Mouse (Mus musculus) layer of hippocampus, adult 8-10 months (tissue): ENCODE data around the gene Gimap3. TPM values are rescaled to one million over a fixed set of nuclear protein-coding genes. Genes with fewer than 3 reads are reported as not detected.

Experiments used
- DNase-seq, 2 experiments: peaks; one replicate each; pipeline ENCODE4 v3.0.0; 2022; ENCODE audit warnings: low spot score in 2 of 2
- total RNA-seq, 4 experiments: library from RNA; stranded (reverse); gene quantifications; 2 replicates each; pipeline ENCODE4 v1.2.4; 2022

Gimap3 gene
- not detected for total RNA-seq

DNA sequence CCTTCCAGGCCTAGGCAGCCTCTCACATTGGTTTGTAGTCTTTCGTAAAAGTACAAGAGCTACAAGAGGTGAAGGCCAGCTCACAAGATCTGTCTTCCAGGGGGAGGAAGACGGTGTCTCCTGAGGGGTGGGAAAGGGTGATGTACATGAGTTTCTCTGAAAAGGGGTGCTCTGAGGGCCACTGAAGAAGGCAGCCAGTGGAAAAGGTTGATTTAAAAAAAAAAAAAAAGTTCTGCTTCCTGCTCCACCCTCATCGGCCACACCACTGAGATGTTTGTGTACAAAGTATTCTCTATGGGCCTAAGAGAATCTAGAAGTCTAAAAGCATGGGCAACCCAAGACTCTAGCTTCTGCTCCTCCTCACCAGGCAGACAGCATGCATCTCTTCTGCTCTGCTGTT is at the start of gene Gimap3:
Gene Gimap3 (minus strand): TSS at position 156 of the 400 bp plus-strand sequence.
- no peak for DNase-seq

DNA sequence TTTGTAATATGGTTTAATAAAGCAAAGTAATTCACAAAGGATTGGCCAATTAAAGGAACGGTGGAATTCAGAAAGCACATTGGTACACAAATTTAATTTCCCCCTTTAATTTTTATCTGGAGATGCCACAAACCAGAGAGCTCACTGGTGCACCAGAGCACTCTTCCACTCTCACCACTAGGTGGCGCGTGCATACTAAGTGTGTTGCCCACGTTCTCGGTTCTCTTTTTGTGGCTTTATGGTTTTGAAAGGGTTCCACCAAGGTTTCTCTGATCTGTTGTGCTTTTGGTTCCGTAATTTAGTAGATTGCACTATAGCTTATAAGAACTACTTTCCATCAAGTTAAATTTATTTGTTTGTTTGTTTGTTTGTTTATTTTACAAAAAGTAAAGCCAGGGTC is 47.2 kb upstream of the Gimap3 start:
- peak; percentile 36 to 65 for DNase-seq

DNA sequence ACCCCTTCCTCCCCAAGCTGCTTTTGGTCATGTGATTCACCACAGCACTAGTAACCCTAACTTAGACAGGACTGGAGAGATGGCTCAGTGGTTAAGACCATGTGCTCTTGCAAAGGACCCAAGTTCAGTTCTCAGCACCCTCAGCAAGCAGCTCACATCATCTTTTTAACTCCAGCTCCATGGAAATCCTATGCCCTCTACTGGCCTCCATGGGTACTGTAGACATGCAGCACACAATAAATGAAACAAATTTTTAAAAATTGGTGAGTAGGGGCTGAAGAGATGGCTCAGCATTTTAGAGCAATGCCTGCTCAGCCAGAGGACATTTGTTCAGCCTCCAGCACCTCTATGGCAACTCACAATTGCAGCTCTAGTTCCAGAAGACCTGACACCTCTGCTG is 44.4 kb upstream of the Gimap3 start:
- no peak for DNase-seq

DNA sequence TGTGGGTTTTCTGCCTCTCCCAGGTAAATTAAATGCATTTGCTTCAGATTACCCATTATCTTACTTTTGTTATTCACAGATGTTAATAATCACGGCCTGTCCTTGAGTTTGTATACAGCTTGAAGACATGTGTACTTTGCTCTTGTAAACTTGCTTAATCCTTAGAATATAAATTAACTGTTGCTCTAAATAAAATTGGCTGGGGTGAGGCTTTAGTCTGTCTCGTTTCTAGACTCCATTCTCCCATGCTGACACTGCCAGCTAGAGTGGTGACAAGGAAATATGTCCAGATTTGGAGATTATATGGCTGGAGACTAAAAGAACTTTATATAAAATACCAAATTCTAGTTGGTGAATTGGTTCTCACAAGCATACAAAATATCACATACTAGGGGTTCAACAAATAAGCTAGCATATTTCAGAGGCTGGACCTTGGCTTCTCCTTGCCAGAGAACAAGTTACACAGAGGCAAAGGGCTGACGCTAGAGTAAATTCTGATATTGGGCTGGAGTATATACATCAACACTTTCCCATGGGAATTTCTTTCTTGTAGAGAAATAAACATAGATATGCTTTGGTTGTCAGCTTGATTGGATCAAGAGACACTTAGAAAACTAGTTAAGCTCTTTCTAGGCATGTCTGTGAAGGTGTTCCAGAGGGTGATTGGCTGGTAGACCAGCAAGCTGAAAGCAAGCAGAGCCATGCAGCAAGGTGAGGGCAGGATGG is 39.0 kb upstream of the Gimap3 start:
- DNase-seq = no peak

DNA sequence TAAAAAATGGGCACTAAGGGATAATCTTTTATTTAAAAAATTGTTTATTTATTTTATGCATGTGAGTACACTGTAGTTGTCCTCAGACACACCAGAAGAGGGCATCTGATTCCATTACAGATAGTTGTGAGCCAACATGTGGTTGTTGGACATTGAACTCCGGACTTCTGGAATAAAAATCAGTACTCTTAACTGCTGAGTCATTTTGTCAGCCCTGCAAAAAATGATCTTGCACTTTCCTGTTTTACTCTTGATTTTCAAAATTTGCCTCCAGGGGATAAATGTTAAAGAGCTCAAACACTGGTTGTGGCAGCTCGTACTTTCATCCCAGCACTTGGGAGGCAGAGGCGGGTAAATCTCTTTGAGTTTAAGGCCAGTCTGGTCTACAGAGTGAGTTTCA is 36.1 kb upstream of the Gimap3 start:
- DNase-seq = no peak

DNA sequence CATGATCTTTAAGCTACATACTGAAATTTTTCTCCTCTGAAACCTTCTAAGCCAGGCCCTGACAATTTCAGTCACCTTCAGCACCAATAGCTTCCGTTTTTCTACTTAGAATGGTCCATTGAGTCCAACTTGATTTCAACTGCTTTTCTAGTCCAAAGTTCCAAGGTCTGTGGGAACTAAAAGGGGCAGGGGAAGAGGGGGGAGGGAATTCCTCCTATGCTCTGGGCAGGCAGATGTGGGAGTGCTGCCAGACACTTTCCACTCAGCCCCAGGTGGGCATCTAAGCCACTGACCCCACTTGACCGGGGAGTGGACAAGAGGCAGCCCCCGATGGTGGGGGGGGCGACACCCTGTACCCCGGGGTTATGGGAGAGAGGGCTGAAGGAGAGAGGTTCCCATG is 33.7 kb upstream of the Gimap3 start:
- DNase-seq = no peak

DNA sequence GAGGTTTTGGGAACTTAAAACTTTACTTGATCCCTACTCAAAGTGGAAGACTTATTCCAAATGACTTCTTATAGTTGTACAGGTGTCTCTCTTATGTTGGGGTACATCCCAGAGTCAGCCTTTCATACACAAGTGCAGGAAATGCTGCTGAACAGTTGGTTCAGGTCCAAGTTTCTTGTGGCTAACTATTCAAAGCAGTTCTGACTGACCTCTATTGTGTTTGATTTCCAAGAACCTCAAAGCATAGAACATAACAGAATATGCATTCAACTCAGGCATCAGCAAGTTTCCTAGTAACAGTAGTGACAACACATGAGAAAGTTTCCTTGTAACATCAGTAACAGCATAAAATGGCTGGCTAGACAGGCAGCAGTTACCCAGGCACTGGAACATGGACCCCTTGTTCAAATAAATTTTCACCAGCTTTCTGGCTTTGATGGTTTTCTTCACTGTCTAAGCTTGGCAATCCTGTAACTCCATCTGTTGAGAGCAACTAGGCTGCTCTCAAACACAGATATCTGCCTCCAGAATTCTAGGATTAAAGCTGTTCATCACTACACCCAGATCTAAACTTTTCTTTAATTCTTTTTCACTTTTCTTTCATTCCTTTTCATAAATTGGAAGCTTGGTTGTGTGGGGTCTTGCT is 32.9 kb upstream of the Gimap3 start:
- DNase-seq = no peak

DNA sequence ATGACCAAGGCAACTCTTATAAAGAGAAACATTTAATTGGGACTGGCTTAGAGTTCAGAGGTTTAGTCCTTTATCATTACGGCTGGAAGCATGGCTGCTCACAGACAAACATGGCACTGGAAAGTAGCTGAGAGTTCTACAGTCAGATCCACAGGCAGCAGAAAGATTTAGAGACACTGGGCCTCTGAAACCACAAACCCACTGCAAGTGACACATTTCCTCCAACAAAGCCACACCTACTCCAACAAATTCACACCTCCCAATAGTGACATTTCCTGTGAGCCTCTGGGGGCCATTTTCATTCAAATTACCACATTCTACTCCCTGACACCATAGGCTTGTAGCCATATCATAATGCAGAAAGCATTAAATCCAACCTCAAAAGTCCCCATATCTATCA is 31.2 kb upstream of the Gimap3 start:
- DNase-seq = no peak

DNA sequence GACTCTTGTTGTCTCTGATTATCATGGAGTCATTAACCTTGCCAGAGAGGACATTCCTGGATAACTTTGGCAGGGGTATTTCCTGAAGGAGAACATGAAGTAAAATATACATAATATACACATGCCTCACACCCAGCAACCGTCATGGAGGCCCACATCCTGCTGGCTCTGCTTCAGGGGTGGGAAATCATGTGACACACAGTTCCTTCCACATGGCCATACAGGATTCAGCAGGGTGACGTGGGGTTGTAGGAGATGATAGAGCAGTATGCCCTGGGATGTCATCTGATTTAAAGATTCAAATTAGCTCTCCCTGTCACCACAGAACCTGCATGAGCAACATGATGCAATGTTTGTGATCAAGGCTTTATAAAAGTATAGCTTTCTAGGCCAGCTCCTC is 17.2 kb upstream of the Gimap3 start:
- DNase-seq = no peak

DNA sequence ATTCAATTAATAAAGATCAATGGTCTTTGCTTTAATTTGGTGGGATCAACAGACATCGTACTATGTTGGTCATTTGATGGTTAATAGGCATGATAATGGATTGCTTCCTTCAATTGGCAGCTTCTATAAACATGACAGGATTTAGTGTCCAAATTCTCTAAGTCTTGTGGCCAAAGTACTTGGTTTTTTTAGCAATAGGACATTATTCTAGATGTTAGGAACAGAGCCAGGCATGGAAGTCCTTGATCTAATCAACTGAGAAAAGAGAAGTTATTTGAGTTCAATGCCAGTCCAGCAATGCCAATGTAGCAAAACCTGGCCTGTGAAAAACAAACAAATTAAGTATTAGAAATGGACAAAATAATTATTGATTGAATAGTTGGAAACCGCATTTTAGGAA is 14.9 kb upstream of the Gimap3 start:
- DNase-seq = no peak

DNA sequence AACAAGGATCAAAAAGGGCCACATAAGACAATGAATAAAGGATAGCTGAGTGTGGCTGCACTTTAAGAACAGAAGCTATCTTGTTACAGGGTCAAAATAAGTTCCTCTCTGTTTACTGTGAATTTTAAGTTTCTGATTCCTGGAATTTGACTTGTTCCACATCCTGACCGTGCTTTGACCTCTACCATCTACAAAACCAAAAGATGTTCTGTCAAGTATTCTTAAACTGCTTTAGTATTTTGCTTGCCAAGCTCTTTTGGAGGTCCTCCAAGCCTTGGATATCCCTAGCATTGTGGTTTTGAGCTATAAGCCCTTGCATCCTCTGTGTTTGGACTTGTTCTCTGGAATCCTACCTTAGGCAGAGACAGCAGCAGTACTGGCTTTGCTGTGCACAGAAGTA is 14.5 kb upstream of the Gimap3 start:
- no peak for DNase-seq

DNA sequence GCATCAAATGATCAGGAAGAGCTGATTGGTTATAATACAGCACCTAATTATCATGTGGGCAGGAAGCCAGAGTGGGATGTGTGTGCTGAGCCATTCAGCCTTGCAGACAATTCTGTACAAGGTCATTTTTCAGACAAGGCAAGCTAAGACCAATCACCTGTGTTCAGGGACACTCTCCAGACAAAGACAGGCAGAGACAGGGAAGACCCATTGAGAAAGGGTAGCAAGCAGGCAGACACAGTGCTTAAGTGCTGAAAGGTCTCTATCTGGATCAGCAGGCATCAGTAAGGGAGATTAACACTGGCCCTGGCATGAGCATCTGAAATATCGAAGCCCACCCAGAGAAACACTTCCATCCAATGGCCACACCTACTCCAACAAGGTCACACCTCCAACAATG is 13.8 kb upstream of the Gimap3 start:
- no peak for DNase-seq

DNA sequence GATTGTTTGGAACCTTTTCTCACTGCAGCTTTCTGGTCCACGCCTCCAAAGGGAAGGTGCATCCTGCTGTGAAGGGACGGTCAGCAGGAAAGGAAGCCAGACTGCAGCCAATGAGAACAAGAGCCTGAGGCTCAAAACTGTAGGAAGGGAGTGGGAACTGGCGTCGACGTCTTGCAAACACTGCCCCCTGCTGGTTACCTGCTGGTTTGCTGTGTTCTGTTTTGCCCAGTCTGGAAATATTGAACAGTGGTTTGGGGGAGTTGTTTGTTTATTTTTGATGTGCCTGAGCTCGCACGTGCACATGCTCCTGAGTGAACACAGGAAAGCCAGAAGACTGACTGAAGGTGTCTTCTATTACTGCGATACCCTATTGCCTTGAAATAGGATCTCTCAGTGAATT is 1.4 kb upstream of the Gimap3 start:
- DNase-seq = peak; percentile 54 to 78

DNA sequence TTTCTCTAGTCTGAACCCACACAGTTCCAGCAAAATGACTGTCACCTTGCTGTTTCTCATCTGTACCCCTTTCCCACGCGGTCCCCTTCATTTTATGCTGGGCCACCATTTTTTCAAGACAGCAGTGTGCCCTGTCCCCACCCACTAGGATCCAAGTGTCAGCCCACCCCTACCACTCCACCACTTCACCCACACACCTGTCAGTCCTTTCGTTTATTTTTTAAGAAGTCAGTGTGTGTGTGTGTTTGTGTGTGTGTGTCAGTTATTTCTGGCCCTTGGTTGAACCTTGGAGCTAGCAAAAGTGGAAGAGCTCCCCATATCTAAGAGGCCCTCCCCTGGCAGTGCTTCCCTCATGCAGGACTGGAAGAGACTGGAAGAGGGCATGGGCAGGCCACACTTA is 1.7 kb downstream of the Gimap3 start:
- DNase-seq = no peak

DNA sequence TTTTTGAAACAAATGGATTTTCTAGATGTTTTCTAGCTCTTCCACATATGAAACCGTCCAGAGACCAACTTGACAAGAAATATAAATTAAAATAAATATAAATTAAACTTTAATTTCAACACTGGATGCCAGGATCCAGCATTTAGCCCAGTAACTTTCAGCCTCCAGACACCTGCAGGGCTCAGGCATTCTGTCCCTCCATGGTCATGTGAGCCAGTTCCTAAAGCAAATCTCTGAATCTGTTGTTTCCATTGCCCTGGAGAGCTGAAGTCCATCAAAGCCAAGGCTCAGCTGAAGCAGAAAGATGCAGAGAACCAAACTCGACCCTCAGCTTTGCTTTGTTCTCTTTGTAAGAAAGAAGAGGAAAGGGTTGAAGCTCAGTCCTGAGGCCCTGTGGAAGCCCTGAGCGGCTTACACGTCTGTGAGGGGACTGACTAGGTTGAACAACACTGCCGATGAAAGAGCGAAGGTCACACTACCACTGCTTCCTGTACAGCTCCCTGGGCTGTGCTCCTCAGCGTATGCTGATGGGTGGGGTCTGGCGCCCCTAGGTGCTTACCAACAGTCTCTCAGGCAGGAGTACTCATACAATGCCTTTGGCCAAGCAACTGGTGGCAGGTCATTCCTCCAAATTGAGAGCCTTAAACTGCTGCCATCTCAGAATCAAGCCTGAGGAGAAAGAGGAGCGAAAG is 2.3 kb downstream of the Gimap3 start:
- DNase-seq = no peak

DNA sequence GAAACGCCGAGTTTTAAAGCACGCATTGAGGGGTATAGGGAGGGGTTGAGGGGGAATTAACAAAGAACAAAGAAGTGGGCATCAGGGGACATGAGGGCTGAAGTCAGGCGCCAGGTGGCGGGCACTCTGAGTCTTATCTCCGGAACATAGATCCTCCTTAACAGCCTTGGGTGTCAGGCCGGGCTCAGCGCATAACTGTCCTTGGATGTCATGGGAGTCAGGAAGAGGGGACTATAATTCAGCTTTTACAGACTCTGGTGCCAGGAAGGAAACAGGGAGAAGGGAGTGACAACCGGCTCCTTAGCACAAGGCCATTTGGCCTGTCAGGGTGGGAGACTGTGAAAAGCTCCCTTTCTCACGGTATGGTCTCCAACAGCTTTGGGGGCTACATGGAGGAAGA is 6.2 kb downstream of the Gimap3 start:
- DNase-seq = no peak

DNA sequence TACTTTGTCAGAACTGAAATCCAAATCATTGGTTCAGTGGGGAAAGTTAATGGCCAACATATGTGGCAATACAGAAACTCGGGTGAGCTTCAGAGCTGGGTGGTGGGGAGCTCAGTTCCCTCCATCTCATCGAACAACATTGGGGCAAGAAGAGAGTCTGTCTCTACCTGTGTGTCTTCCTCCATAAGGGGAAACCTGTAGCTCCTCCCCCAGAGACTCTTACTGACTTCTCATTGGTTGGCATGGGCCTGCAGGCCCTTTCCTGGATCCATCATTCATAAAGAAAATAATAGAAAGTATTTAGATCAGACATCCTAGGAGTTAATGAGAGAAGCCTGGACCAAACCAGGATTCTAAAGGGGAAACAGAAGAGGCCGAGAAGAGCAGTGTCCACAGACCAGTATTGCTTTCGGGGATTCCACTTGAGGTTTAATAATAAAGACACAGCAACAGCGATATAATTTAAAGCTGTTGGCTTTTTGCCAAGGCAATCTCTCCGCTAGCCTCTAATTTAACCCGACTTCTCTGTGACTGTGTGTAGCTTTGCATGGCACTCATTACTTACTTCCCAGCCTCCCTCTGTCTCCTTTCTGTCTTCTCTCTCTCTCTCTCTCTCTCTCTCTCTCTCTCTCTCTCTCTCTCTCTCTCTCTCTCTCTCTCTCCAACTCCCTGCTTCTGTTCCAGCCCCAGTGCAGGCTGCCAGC is 6.9 kb downstream of the Gimap3 start:
- no peak for DNase-seq

DNA sequence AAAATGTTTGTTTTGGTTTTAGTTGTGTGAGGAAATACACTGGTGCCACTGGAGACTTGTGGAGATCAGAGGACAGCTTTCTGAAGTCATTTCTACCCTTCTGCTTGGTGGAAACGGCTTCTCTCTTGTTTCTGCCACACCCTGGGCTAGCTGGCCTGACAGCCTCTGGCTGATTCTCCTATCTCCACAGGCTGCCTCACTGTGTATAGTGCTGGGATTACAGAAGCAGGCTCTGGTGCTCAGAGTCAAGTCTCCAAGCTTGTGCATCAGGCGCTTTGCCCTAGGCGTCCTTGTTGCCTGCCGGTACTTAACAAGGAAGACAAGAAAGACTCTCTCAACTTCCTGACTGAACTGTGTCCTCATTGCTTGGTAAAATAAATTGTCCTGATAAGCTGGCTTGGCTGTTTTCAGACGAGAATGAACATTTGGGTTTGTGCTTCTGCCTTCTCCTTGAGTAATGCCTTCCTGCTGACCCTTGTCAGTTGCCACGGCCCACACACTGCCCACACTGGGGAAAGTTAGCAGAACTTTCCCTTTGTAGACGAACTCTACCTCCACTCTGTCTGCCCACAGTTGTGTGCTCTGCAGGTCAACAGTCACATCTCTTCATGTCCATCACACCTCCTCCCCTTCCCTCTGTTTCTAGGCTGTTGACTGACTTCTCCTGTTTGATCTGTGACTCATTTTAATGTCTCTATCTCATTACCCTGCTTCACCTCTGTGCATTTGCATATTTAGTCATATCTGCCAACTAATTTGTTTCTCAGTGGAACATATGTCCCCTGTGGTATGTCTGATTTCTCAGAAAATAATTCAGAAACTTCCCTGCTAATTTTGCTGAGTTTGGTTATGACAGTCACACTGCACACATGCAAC is 23.3 kb downstream of the Gimap3 start:
- DNase-seq = no peak

DNA sequence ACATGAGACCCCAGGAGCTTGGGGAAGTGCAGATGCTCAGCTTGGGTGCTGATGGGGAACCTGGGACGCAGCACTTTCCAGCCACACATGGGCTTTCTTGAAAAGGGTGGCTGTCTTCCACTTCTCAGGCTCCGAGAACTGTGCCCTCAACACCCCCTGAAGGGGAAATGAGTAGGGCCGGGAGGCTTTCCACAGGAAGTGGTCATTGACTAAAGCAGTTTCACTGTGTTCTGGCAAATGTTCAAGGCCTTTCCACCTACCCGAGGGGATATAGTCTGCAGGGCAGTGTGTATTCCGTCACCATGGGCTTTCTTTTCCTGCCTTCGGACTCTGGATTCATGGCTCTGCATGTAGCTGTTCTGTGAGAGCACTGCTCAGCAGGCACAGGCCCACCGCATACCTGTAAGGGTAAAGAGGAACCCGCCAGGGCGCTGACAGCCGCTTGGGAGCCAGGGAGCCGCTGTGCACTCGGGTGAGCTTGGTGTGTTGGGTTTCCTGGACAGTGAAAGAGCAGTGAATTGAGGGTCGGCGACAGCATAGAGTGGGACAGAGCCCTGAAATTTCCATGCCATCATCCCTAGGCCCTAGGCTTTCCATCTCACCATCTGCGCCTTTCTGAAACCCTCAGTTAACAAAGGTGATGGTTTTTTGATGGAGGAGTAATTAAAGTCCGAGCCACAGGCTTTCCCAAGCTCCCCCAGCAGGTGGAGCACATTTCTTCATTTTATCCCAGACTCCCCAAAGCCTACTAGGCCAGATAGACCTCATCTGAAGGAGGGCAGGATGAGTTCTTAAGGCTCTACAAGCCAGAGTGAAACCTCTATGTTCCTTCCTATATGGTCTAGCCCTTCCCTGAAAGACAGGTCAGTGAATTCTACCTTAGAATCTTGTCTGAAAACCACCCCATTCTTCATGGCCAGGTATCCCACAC is 24.4 kb downstream of the Gimap3 start, which contains the start of gene Gimap5:
Gene Gimap5 (plus strand): TSS at position 239 of the 931 bp plus-strand sequence.
- peak in 1 of 2 experiments; percentile 7 for DNase-seq

DNA sequence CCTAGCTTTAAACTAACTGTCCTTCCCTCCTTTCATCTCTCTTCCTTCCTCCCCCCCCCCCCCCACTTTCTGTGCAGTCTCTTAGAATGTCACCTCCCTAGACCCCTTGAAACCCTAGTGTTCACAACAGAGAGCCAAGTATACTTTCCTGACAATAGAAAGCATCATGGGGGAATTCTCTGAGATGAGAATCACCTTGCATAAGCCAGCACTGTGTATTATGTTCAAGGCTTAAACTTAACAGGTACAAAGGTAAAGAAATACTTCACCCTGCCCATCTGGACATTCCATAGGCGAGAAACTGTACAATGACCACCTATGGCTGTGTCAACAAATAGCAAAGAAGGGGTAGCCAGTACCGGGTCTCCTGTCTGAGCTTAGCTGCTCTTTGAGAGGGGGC is 25.2 kb downstream of the Gimap3 start:
- no peak for DNase-seq
